Mouse (Mus musculus): ENCODE data around the gene Maged2.
"Not testable (repeated sequence)": the region's sequence is repeated elsewhere in the genome, so short reads cannot be mapped to it uniquely, and the experiment has no call there.

Maged2 gene

DNA sequence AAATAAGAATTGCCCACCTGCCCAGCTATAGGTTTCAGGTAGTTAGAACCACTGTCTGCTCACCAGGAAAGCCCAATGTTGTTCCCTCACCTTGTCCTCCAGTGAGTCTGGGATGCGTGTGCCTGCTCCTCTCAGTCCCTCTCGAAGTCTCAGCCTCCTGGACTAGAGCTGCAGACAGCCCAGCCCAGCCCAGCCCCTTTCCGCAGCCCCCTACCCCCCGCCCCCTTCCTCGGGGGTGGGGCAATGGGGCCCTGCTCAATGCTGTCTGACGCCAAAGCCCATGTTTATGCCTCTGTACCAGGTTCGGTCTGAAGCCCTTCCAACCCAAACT is at the start of gene Maged2:
Gene Maged2 (minus strand): TSS at position 207 of the 331 bp plus-strand sequence.
- in situ Hi-C loops (cut with MboI; ENCODE audit: low pct_unique_long_range_greater_than_20kb in 1 of 2, low sequenced_read_pairs in 2 of 2, unreplicated experiment in 1 of 2) = no loop called here

GRCm38 (mm10) chrX:150848230-150848629 is 34.1 kb upstream of the Maged2 start:
- in situ Hi-C loops (cut with MboI; ENCODE audit: low pct_unique_long_range_greater_than_20kb in 1 of 2, low sequenced_read_pairs in 2 of 2, unreplicated experiment in 1 of 2) = no loop called here

GRCm38 (mm10) chrX:150845480-150846205 is 31.5 kb upstream of the Maged2 start:
- in situ Hi-C loops (cut with MboI; ENCODE audit: low pct_unique_long_range_greater_than_20kb in 1 of 2, low sequenced_read_pairs in 2 of 2, unreplicated experiment in 1 of 2) = not testable (repeated sequence)

DNA sequence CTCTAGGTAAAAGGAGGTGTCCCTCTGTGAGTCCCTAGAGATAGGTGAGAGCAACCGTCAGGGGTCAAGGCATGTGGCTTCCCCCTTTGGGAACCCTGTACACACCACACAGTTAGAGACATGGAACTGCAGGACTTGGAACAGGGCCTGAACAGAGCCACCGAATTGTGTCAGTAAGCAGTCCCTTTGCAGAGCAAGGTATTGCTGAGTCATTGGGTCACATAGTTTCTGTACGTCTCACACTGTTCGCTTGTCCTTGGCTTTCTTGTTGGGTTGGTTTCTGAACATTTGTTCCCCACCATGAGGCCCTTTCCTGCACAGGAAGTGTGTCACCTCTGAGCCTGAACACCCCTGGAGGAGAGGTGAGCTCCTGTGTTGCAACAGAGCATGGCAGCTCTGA is 29.1 kb upstream of the Maged2 start:
- in situ Hi-C loops (cut with MboI; ENCODE audit: low pct_unique_long_range_greater_than_20kb in 1 of 2, low sequenced_read_pairs in 2 of 2, unreplicated experiment in 1 of 2) = not testable (repeated sequence)

DNA sequence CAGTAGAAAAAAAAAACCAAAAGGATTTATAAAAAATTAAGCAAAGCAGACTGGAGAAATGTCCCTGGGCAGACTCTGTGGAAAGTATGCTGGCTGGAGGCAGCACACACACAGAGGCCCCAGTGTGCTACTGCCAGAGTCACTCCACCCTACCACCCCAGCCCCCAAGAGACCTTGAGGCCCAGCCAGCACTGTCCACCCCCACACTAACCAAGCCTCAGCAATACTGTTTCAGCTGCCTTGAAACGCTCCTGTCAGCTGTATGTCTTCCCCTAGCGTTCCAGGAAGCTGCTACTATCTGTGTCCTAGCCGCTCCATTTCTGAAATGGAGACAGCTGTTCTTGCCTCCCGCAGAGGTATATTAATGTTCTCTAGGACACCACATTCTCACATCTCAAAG is 16.2 kb upstream of the Maged2 start:
- in situ Hi-C loops (cut with MboI; ENCODE audit: low pct_unique_long_range_greater_than_20kb in 1 of 2, low sequenced_read_pairs in 2 of 2, unreplicated experiment in 1 of 2) = no loop called here

DNA sequence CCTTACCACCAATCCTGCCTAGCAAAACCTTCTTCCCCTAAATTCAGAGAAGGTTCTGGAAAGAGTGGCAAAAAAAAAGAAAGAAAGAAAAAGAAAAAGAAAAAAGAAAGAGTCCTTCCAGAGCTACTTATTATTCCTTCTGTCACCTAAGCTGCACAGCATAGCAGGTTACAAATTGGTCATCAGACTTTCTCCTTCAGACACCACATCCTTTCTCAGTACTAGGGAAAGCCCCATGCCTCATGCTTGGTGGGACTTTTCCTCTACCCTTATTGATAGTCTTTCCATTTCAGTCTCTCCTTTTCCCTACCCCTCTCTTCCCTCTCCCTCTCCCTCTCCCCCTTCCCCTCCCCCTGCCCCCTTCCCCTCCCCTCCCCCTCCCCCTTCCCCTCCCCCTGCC is 3.1 kb upstream of the Maged2 start:
- in situ Hi-C loops (cut with MboI; ENCODE audit: low pct_unique_long_range_greater_than_20kb in 1 of 2, low sequenced_read_pairs in 2 of 2, unreplicated experiment in 1 of 2) = no loop called here

GRCm38 (mm10) chrX:150815601-150816000 is 1.5 kb upstream of the Maged2 start:
- in situ Hi-C loops (cut with MboI; ENCODE audit: low pct_unique_long_range_greater_than_20kb in 1 of 2, low sequenced_read_pairs in 2 of 2, unreplicated experiment in 1 of 2) = no loop called here

- in situ Hi-C loops (cut with MboI; ENCODE audit: low pct_unique_long_range_greater_than_20kb in 1 of 2, low sequenced_read_pairs in 2 of 2, unreplicated experiment in 1 of 2) = no loop called here
Measured at GRCm38 (mm10) chrX:150813464-150814138, 544 bp downstream of the Maged2 start.

- in situ Hi-C loops (cut with MboI; ENCODE audit: low pct_unique_long_range_greater_than_20kb in 1 of 2, low sequenced_read_pairs in 2 of 2, unreplicated experiment in 1 of 2) = no loop called here
Measured at GRCm38 (mm10) chrX:150812787-150813298, 1.3 kb downstream of the Maged2 start.

- in situ Hi-C loops (cut with MboI; ENCODE audit: low pct_unique_long_range_greater_than_20kb in 1 of 2, low sequenced_read_pairs in 2 of 2, unreplicated experiment in 1 of 2) = not testable (repeated sequence)
Measured at GRCm38 (mm10) chrX:150800987-150801386, 13.2 kb downstream of the Maged2 start.

GRCm38 (mm10) chrX:150798493-150799177 is 15.5 kb downstream of the Maged2 start:
- in situ Hi-C loops (cut with MboI; ENCODE audit: low pct_unique_long_range_greater_than_20kb in 1 of 2, low sequenced_read_pairs in 2 of 2, unreplicated experiment in 1 of 2) = not testable (repeated sequence)

Data from mouse embryonic stem cell (cell line).